Comparison of ENCODE assay signal across 8 mouse cellular contexts in the genomic region with DNA sequence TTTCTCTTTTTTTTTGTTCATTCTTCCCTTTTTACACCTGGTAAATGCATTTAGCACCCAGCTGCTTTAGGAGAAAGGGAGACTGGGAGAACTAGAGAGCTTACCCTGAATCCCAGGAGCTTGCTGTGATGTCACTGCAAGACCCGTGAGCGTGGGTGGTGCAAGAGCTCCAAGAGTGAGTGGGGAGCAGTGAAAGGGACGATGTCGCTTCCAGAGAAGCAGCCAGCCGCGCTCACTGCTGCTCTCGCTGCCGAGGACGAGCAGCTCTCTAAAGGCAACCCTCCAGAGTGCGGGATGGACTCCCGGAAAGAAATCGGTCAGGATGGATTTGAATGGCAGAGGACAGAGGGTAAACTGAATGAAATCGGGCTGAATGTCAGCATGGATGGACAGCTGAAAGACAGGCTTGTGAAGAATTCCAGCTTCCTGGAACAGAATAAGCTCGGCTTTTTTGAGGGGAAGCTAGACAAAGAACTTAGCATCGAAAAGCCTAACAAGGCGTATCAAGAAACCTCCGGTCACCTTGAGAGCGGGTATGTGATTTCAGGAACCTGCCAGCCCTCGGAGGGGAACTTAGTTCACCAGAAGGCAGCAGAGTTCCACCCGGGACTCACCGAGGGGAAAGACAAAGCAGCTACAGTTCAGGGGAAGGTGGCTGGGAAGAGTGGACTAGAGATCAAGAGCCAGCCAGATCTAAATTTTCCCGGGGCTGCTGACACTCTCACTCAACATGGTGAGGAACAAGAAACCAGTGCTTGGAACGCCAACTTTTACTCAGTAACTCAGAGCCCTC.
DNase-seq lines count a peak whose midpoint lies in the region; ATAC-seq and TF ChIP-seq lines count a peak whose summit lies in the region.
"Had no signal": no experiment of that assay in that cellular context is flagged by ENCODE, and none has a peak within 500 bp of the region (broad histone marks: within the 10 kb centered on the region; RNA-seq: fewer than 3 reads in every experiment).

No protein-coding gene starts in this region.

- TF ChIP-seq CTCF in heart, postnatal 0 days (IDR thresholded peaks at IDR 0.05; ENCODE audit: low read depth): no peak

- no peak overlapping the region for H3K9ac ChIP-seq in heart, postnatal 0 days (replicated peaks; ENCODE audit: low read depth, low read length)
- H3K9ac ChIP-seq: liver, embryonic 13.5 days had no signal

- peak; percentile 67 for DNase-seq in cerebellum, adult 11 months
- peak; percentile 24 for DNase-seq in embryo, embryonic 9.5 days (ENCODE audit: extremely low spot score)
- no peak for DNase-seq in heart, postnatal 0 days (ENCODE audit: low spot score)
- DNase-seq in left cerebral cortex, postnatal 10 days (ENCODE audit: extremely low spot score in 1 of 2, low spot score in 2 of 2): peak; percentile 73 to 83
- peak; percentile 82 for DNase-seq in right cerebral cortex, postnatal 25 days
- no peak for DNase-seq in urinary bladder, postnatal 25 days (ENCODE audit: low spot score)
- no peak for DNase-seq in gastrocnemius, adult 18-20 months (ENCODE audit: low spot score)
- DNase-seq: liver, embryonic 13.5 days had no signal

- no peaks in the 10 kb centered on the region for H3K27me3 ChIP-seq in heart, postnatal 0 days (ENCODE audit: control insufficient read depth, insufficient read depth, low read length)
- H3K27me3 ChIP-seq: liver, embryonic 13.5 days had no signal

- ATAC-seq in heart, postnatal 0 days (ENCODE audit: insufficient read depth, low read depth): no peak

- H3K9me3 ChIP-seq in heart, postnatal 0 days (replicated peaks; ENCODE audit: control insufficient read depth, low read length): no peaks in the 10 kb centered on the region
- H3K9me3 ChIP-seq: liver, embryonic 13.5 days had no signal

- peak overlapping the region; percentile 76 for H3K27ac ChIP-seq in heart, postnatal 0 days (ENCODE audit: low read depth)
- H3K27ac ChIP-seq: liver, embryonic 13.5 days had no signal

- 38% methylated on average over 23 of the region's 23 CpGs for WGBS in heart, postnatal 0 days

- H3K36me3 ChIP-seq in heart, postnatal 0 days (replicated peaks; ENCODE audit: control insufficient read depth, insufficient read depth, low read length): no peaks in the 10 kb centered on the region
- H3K36me3 ChIP-seq: liver, embryonic 13.5 days had no signal

- intact Hi-C loops in left cerebral cortex, postnatal 10 days (cut with DNase I): loop anchor here (5.0 kb wide), 1 partner anchor 45 kb away; no protein-coding TSS in a partner anchor

- TF ChIP-seq EP300 in heart, postnatal 0 days (IDR thresholded peaks at IDR 0.05; ENCODE audit: low read depth): no peak

- peaks cover 25% of the 10 kb centered on the region for H3K4me1 ChIP-seq in heart, postnatal 0 days (ENCODE audit: control insufficient read depth, insufficient read depth)
- H3K4me1 ChIP-seq: liver, embryonic 13.5 days had no signal

- no peak overlapping the region for H3K4me3 ChIP-seq in heart, postnatal 0 days (ENCODE audit: low read depth, low read length)
- H3K4me3 ChIP-seq: liver, embryonic 13.5 days had no signal

- H3K4me2 ChIP-seq in heart, postnatal 0 days (ENCODE audit: low read depth, low read length): peak overlapping the region; percentile 36
- H3K4me2 ChIP-seq: liver, embryonic 13.5 days had no signal

Comparison
In these comparisons a context has a peak if more than half of its experiments do, and no peak if none do; other contexts are left out.
1. DNase-seq: peak in cerebellum, adult 11 months (single experiment), embryo, embryonic 9.5 days (single experiment), left cerebral cortex, postnatal 10 days (2 of 2) and right cerebral cortex, postnatal 25 days (single experiment); none in heart, postnatal 0 days (single experiment), urinary bladder, postnatal 25 days (single experiment) and gastrocnemius, adult 18-20 months (single experiment).